Mouse (Mus musculus) layer of hippocampus, adult 2 months (tissue): ENCODE data around the gene Ubap2. TPM values are rescaled to one million over a fixed set of nuclear protein-coding genes. Genes with fewer than 3 reads are reported as not detected.

ENCODE experiments used
- DNase-seq, 2 experiments: peaks; one replicate each; pipeline ENCODE4 v3.0.0; 2022; ENCODE audit warnings: low spot score in 2 of 2
- H3K27ac ChIP-seq: fragments of 200-600 bp; 2 replicates; pipeline ENCODE4 v1.8.1; 2022
- H3K4me3 ChIP-seq: fragments of 200-600 bp; 2 replicates; pipeline ENCODE4 v1.8.1; 2022; ENCODE audit warnings: mild to moderate bottlenecking
- CTCF ChIP-seq: fragments of 200-600 bp; conservative IDR thresholded peaks from 2 replicates; pipeline ENCODE4 v1.8.1; 2022; ENCODE audit warnings: antibody characterized with exemption, mild to moderate bottlenecking, moderate library complexity
- total RNA-seq, 2 experiments: library from RNA; stranded (reverse); gene quantifications; 2 replicates each; pipeline ENCODE4 v1.2.3; 2021

Ubap2 gene
- total RNA-seq, 2 experiments from 2014 or later: 40.9 to 45.0 TPM

- H3K4me3 ChIP-seq: no peak overlapping the region
- TF ChIP-seq CTCF: no peak
- H3K27ac ChIP-seq: no peak overlapping the region
- DNase-seq: no peak
Observed at GRCm38 (mm10) chr4:41295960-41296359, 21.0 kb upstream of the Ubap2 start.

- no peak overlapping the region for H3K27ac ChIP-seq
- no peak overlapping the region for H3K4me3 ChIP-seq
- DNase-seq: no peak
- TF ChIP-seq CTCF: no peak
Observed at GRCm38 (mm10) chr4:41295507-41295906, 20.6 kb upstream of the Ubap2 start.

GRCm38 (mm10) chr4:41293907-41294306 lies 19.0 kb upstream of the Ubap2 start:
- no peak for TF ChIP-seq CTCF
- no peak overlapping the region for H3K27ac ChIP-seq

GRCm38 (mm10) chr4:41289802-41290201 lies 14.9 kb upstream of the Ubap2 start:
- H3K4me3 ChIP-seq: no peak overlapping the region
- H3K27ac ChIP-seq: peak overlapping the region; percentile 11; the same call in 1 of the 2 replicates
- no peak for TF ChIP-seq CTCF
- no peak for DNase-seq

More at GRCm38 (mm10) chr4:41293907-41294306, 19.0 kb upstream of the Ubap2 start:
- peak; percentile 33 to 58 for DNase-seq
- no peak overlapping the region for H3K4me3 ChIP-seq

- H3K27ac ChIP-seq: no peak overlapping the region
- no peak overlapping the region for H3K4me3 ChIP-seq
- DNase-seq: peak; percentile 29 to 57
- TF ChIP-seq CTCF: peak; percentile 90
Observed at GRCm38 (mm10) chr4:41286420-41286819, 11.5 kb upstream of the Ubap2 start.

- H3K4me3 ChIP-seq: no peak overlapping the region
- TF ChIP-seq CTCF: no peak
- DNase-seq: no peak
- no peak overlapping the region for H3K27ac ChIP-seq
Observed at GRCm38 (mm10) chr4:41284087-41284486, 9.1 kb upstream of the Ubap2 start.

GRCm38 (mm10) chr4:41275927-41276326 lies 983 bp upstream of the Ubap2 start:
- TF ChIP-seq CTCF: no peak

GRCm38 (mm10) chr4:41274377-41274979 lies 466 bp downstream of the Ubap2 start:
- no peak for DNase-seq
- peak overlapping the region; percentile 99 for H3K27ac ChIP-seq
- no peak for TF ChIP-seq CTCF
- peak overlapping the region; percentile 94 for H3K4me3 ChIP-seq

More at GRCm38 (mm10) chr4:41275927-41276326, 983 bp upstream of the Ubap2 start:
- no peak for DNase-seq
- Histone ChIP-seq H3K4me3 (peak overlapping the region; percentile 94), H3K27ac (peak overlapping the region; percentile 99)

GRCm38 (mm10) chr4:41268133-41268532 lies 6.8 kb downstream of the Ubap2 start:
- no peak overlapping the region for H3K4me3 ChIP-seq
- no peak for DNase-seq
- no peak overlapping the region for H3K27ac ChIP-seq
- TF ChIP-seq CTCF: no peak

- no peak for TF ChIP-seq CTCF
- Histone ChIP-seq H3K27ac (no peak overlapping the region), H3K4me3 (no peak overlapping the region)
- no peak for DNase-seq
Observed at GRCm38 (mm10) chr4:41266350-41266749, 8.6 kb downstream of the Ubap2 start.

GRCm38 (mm10) chr4:41260691-41261090 lies 14.3 kb downstream of the Ubap2 start:
- TF ChIP-seq CTCF: 0 out of 2 replicates have a peak, but pooled peaks have one; percentile 5
- Histone ChIP-seq H3K27ac (no peak overlapping the region), H3K4me3 (no peak overlapping the region)
- DNase-seq: no peak

- Histone ChIP-seq H3K27ac (no peak overlapping the region), H3K4me3 (no peak overlapping the region)
- TF ChIP-seq CTCF: no peak
- DNase-seq: no peak
Observed at GRCm38 (mm10) chr4:41259019-41259418, 15.9 kb downstream of the Ubap2 start.

GRCm38 (mm10) chr4:41257752-41258151 lies 17.2 kb downstream of the Ubap2 start:
- Histone ChIP-seq H3K27ac (no peak overlapping the region), H3K4me3 (no peak overlapping the region)
- TF ChIP-seq CTCF: no peak
- DNase-seq: no peak

- Histone ChIP-seq H3K27ac (no peak overlapping the region), H3K4me3 (peak overlapping the region; percentile 3; the same call in 1 of the 2 replicates)
- TF ChIP-seq CTCF: no peak
- peak; percentile 23 to 39 for DNase-seq
Observed at GRCm38 (mm10) chr4:41255564-41256210, 19.3 kb downstream of the Ubap2 start.
